Mouse (Mus musculus) forebrain, embryonic 15.5 days (tissue): Measurements from ENCODE around the gene Rora. TPM values are rescaled to one million over a fixed set of nuclear protein-coding genes. Genes with fewer than 3 reads are reported as not detected.
A peak's percentile ranks its signal among the peaks of the same experiment; 100 is the strongest.

Experiments used
- ATAC-seq: fragments of 200-750 bp; cut with Nextera tagmentation; replicated peaks from 2 replicates; pipeline ENCODE4 v1.8.0; 2017; ENCODE audit warnings: mild to moderate bottlenecking, moderate TSS enrichment, moderate library complexity
- H3K27ac ChIP-seq: fragments of 300-500 bp; sonication (generic); replicated peaks from 2 replicates; pipeline ENCODE4 v1.5.1; 2015; ENCODE audit warnings: mild to moderate bottlenecking, inconsistent platforms
- H3K27me3 ChIP-seq: fragments of 300-500 bp; sonication (generic); 2 replicates; pipeline ENCODE4 v1.6.1; 2015; ENCODE audit warnings: inconsistent platforms
- H3K36me3 ChIP-seq: fragments of 300-500 bp; sonication (generic); 2 replicates; pipeline ENCODE4 v1.6.1; 2015; ENCODE audit warnings: mild to moderate bottlenecking, inconsistent platforms
- H3K4me1 ChIP-seq: fragments of 300-500 bp; sonication (generic); 2 replicates; pipeline ENCODE4 v1.6.1; 2015; ENCODE audit warnings: inconsistent platforms
- H3K4me2 ChIP-seq: fragments of 300-500 bp; sonication (generic); replicated peaks from 2 replicates; pipeline ENCODE4 v1.6.1; 2015; ENCODE audit warnings: mild to moderate bottlenecking, inconsistent platforms
- H3K4me3 ChIP-seq: fragments of 300-500 bp; sonication (generic); 2 replicates; pipeline ENCODE4 v1.5.1; 2015; ENCODE audit warnings: mild to moderate bottlenecking, inconsistent platforms
- H3K9ac ChIP-seq: fragments of 300-500 bp; sonication (generic); replicated peaks from 2 replicates; pipeline ENCODE4 v1.6.1; 2015; ENCODE audit warnings: mild to moderate bottlenecking, inconsistent platforms
- H3K9me3 ChIP-seq: fragments of 300-500 bp; sonication (generic); 2 replicates; pipeline ENCODE4 v1.6.1; 2016; ENCODE audit warnings: inconsistent platforms
- WGBS: fragments of 180-500 bp; shearing (Covaris S2); methylation state at CpG from one replicate; pipeline ENCODE4 v1.1.7; 2015; ENCODE audit warnings: mixed read lengths; 5-methylcytosine and 5-hydroxymethylcytosine counted together
- polyA plus RNA-seq: library from polyadenylated mRNA; unstranded; fragments of >200 nt; fragmentation: Nextera tagmentation; extraction: Ambion mirVana; gene quantifications from 2 replicates; pipeline ENCODE4 v1.2.1, GENCODE M21; 2015

Rora gene
- polyA plus RNA-seq, 1 experiment from 2014 or later = 11.8 TPM

DNA sequence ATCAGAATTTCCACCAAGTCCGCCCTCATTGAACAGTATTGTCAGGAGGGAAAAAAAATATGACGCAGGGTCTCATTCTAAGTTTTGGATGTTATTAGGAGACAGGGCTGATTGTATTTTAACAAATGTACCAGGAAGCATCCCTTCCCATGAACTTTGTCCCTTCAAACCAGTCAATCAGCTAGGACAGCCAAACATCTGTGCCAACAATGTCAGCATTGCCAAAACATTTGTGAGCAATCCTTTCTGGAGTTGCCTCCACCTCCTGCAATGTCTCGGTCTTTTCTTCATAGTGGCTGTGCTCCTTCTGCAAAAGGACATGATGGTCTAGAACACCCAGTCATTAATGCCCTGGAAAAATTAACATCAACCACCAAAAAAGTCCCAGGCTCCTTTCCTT lies 678.2 kb downstream of the Rora start:
- H3K36me3 ChIP-seq = no peaks in the 10 kb centered on the region
- H3K27ac ChIP-seq = no peak overlapping the region
- no peaks in the 10 kb centered on the region for H3K27me3 ChIP-seq
- no peaks in the 10 kb centered on the region for H3K9me3 ChIP-seq
- H3K4me1 ChIP-seq = peaks cover 13% of the 10 kb centered on the region
- H3K4me2 ChIP-seq = no peak overlapping the region
- 94% methylated on average over 3 of the region's 3 CpGs for WGBS
- H3K4me3 ChIP-seq = no peak overlapping the region
- no peak overlapping the region for H3K9ac ChIP-seq
- ATAC-seq = no peak

DNA sequence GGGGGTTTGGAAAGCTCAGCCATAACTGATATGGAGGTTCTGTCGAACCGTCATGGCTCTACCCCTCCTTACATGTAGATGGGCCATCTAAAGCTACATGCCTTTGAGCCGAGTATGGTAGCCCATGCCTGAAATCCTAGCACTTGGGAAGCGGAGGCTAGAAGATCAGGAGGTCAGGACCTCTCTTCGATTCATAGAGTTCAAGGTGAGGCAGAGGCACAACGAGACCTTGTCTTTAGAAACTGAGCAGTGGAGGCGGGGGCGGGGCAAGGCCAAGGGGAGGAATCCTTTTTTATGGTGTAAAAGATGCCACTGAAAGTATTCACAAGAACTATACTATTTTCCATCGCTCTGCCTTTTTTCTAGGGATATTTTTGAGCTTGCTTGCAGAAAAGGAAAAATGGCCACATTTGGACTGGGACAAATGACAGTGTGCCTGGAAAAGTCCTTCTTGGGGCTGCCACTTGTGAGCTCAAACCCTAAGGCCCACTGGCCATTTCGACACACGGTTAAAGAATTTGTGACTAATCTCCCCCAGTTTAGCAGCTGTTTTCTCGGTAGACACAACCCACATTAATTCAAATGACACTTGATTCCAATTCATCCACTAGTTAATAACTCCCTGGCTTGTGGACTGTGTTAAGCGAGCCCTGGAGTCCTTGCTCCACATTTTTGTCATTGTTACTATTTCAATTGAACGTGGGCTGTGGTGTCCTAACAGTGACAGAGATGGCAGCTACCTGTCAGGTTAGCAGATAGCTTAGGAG lies 679.4 kb downstream of the Rora start:
- no peak overlapping the region for H3K27ac ChIP-seq
- H3K27me3 ChIP-seq = no peaks in the 10 kb centered on the region
- no peak for ATAC-seq
- H3K36me3 ChIP-seq = no peaks in the 10 kb centered on the region
- 0 out of 2 replicates have a peak, but pooled peaks cover 8% of the 10 kb centered on the region for H3K4me1 ChIP-seq
- H3K9ac ChIP-seq = no peak overlapping the region
- no peak overlapping the region for H3K4me3 ChIP-seq
- WGBS = 82% methylated on average over 14 of the region's 14 CpGs
- no peaks in the 10 kb centered on the region for H3K9me3 ChIP-seq
- no peak overlapping the region for H3K4me2 ChIP-seq

DNA sequence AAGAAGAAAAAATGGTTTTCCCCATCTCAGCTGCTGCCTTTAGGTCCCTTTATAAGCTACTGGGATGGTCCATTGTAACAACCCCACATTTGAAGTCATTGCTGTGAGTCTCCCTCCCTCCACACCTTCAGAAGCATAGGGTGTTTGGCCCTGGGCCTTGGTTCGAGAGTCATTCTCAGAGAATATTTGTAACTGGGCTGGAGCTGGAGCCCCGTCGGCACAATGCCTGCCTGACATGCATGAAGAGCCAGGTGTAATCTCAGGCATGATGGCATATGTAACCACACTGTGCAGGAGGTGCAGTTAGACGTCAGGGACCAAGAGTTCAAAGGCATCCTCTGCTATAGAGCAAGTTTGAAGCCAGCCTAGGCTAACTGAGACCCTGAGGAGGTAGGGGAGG lies 680.1 kb downstream of the Rora start:
- H3K4me3 ChIP-seq = no peak overlapping the region
- no peak for ATAC-seq
- WGBS = 65% methylated on average over 4 of the region's 4 CpGs
- H3K27me3 ChIP-seq = no peaks in the 10 kb centered on the region
- no peaks in the 10 kb centered on the region for H3K36me3 ChIP-seq
- no peaks in the 10 kb centered on the region for H3K9me3 ChIP-seq
- H3K27ac ChIP-seq = no peak overlapping the region
- H3K4me1 ChIP-seq = 0 out of 2 replicates have a peak, but pooled peaks cover 8% of the 10 kb centered on the region
- no peak overlapping the region for H3K4me2 ChIP-seq
- H3K9ac ChIP-seq = no peak overlapping the region

DNA sequence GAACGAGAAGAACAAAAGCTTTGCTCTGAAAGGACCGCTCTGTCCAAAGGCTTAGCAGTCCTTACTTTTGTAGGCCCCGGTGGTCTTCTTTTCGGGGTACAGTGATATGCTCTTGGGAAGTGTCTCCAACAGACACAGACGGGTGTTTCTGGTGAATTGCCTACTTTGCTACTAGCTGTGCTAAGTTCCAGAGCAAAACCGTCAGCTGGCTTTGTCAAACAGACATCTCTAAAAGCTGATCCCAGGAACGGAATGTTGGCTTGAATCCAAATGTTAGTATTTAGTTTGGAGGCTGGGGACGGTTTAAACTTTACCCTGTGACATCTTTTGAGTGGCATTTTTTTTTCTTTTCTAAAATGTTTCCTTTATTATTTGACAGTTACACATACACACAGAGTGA lies 680.5 kb downstream of the Rora start:
- H3K36me3 ChIP-seq = no peaks in the 10 kb centered on the region
- 19% methylated on average over 8 of the region's 8 CpGs for WGBS
- no peak overlapping the region for H3K9ac ChIP-seq
- H3K4me1 ChIP-seq = 0 out of 2 replicates have a peak, but pooled peaks cover 8% of the 10 kb centered on the region
- no peaks in the 10 kb centered on the region for H3K9me3 ChIP-seq
- ATAC-seq = no peak
- H3K4me2 ChIP-seq = no peak overlapping the region
- no peak overlapping the region for H3K27ac ChIP-seq
- no peaks in the 10 kb centered on the region for H3K27me3 ChIP-seq
- no peak overlapping the region for H3K4me3 ChIP-seq

DNA sequence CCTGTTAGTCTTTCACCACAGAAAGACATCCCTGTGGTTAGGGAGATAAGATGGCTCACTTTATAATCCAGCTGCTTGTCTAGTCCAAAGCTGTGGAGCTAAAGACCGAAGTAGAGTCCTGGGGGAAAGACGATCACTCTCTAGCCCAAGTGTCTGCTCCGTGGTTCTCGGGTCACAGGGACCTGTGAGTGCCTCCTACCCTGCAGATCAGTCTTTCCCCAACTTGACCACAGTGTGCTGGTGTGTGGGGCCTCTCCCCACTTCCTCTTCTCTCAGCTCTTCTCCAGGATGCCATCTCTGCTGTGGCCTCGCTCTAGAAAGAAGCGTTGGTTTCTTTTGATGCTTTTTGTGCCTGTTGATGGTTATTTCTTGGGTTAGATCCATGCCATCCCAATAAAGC lies 682.5 kb downstream of the Rora start:
- H3K4me3 ChIP-seq = no peak overlapping the region
- ATAC-seq = no peak
- H3K27ac ChIP-seq = no peak overlapping the region
- no peaks in the 10 kb centered on the region for H3K27me3 ChIP-seq
- no peaks in the 10 kb centered on the region for H3K9me3 ChIP-seq
- no peaks in the 10 kb centered on the region for H3K36me3 ChIP-seq
- H3K4me2 ChIP-seq = no peak overlapping the region
- H3K4me1 ChIP-seq = 0 out of 2 replicates have a peak, but pooled peaks cover 8% of the 10 kb centered on the region
- no peak overlapping the region for H3K9ac ChIP-seq
- whole genome bisulfite sequencing = 92% methylated on average over 6 of the region's 6 CpGs

DNA sequence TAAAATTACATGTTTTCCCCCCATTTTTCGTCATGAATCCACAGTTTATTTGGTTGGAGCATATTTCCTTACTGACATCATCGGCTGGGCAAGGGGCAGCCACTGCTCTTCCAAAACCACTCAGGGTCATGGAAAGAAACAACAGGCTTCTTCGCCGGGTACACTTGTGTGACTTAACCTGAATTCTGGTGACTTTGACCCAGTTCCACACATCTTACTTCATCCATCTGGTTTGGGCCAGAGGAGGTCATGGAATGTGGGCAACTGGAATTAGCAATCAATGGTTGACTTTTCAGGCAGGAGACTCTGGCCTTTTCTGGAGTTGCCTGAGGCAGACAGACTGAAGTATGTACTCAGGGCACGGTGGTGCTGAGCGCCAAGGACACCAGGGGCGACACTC lies 685.6 kb downstream of the Rora start:
- 0 out of 2 replicates have a peak, but pooled peaks cover under 1% of the 10 kb centered on the region for H3K4me1 ChIP-seq
- H3K27ac ChIP-seq = no peak overlapping the region
- H3K9ac ChIP-seq = no peak overlapping the region
- H3K27me3 ChIP-seq = no peaks in the 10 kb centered on the region
- H3K36me3 ChIP-seq = no peaks in the 10 kb centered on the region
- no peaks in the 10 kb centered on the region for H3K9me3 ChIP-seq
- no peak overlapping the region for H3K4me3 ChIP-seq
- no peak for ATAC-seq
- 90% methylated on average over 7 of the region's 7 CpGs for WGBS
- H3K4me2 ChIP-seq = no peak overlapping the region

DNA sequence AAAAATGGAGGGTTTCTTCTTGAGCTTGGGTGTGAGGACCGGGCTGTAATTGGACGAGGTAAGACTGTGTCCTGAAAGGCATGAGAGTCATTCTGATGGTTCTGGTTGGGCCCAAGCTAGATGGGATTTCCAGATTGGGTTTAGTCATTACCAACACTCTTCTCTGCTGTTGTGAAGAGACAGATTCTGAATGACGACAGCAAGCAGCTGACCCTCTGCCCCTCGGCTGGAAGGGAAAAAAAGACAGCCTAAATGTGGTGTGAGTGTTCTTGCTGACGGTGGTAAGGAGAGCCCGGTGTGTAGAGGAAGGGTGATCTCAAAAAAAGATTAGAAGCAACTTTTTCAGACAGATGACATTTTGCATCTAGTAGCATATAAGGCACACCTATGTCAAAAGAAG lies 686.2 kb downstream of the Rora start:
- ATAC-seq = no peak
- Histone ChIP-seq H3K27ac (no peak overlapping the region), H3K27me3 (no peaks in the 10 kb centered on the region), H3K4me1 (no peaks in the 10 kb centered on the region), H3K9ac (no peak overlapping the region), H3K4me3 (no peak overlapping the region), H3K9me3 (no peaks in the 10 kb centered on the region), H3K4me2 (no peak overlapping the region), H3K36me3 (no peaks in the 10 kb centered on the region)
- WGBS = 91% methylated on average over 6 of the region's 6 CpGs

DNA sequence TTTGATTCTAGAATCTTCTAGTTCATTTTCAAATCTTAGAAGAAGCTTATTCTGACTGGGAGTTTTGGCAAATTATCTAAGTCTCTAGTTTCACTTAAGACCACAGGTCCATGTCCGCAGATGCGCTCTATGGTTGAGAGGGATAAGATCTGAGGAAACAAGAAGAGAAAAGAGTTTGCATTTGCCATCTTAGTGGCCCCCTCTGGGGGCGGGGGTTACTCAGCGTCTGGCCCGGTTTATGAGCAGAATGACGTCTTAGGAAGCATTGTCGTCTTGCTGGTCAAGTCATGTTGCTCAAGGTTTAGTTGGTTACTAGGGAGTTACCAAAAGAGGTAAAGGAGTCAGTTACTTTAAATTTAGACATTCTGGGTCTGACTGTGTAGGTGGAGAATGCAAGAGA lies 686.8 kb downstream of the Rora start:
- Histone ChIP-seq H3K27me3 (no peaks in the 10 kb centered on the region), H3K36me3 (no peaks in the 10 kb centered on the region), H3K9me3 (no peaks in the 10 kb centered on the region), H3K4me1 (no peaks in the 10 kb centered on the region), H3K9ac (no peak overlapping the region), H3K4me2 (no peak overlapping the region), H3K4me3 (no peak overlapping the region), H3K27ac (no peak overlapping the region)
- WGBS = 92% methylated on average over 7 of the region's 7 CpGs
- ATAC-seq = no peak

DNA sequence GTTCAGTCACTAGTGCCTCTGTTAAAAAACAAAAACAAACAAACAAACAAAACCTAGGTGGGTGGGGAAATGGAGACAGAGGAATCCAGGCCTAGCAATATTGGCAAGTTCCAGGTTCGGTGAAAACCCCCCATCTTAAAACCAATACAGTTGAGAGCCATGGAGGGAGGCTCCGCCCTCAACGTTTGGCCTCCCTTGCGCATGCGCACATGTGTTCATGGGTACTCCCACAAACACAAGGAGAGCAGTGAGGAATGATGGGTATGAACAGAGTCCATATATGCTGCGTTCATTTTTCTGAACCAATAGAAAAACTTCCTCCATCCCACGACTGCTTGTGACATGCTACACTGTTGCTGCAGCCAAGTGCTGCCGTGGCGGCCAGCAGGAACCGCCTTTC lies 690.3 kb downstream of the Rora start:
- ATAC-seq = no peak
- Histone ChIP-seq H3K36me3 (no peaks in the 10 kb centered on the region), H3K27me3 (no peaks in the 10 kb centered on the region), H3K4me2 (no peak overlapping the region), H3K4me1 (no peaks in the 10 kb centered on the region), H3K9ac (no peak overlapping the region), H3K4me3 (no peak overlapping the region), H3K9me3 (no peaks in the 10 kb centered on the region), H3K27ac (no peak overlapping the region)
- 87% methylated on average over 10 of the region's 10 CpGs for WGBS

DNA sequence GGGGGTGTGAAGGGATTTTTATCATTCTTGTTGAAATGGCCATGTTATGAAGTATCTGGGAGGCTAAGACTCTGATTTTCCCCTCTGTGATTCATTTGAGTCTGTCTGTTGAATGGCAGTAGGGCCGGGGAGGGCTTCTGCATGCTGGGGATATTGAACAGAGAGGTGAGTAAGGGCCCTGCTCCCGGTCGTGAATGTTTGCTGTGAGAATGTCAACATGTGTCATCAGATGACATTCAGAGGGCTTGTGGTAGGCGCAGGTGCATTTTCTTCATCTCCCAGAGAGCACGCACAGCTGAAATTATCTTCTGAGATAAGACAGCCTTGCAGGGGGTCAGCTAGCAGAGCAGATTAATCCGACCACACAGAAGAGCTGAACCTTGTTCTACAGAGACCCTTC lies 692.0 kb downstream of the Rora start:
- no peak overlapping the region for H3K4me2 ChIP-seq
- no peak for ATAC-seq
- 71% methylated on average over 6 of the region's 6 CpGs for WGBS
- H3K9ac ChIP-seq = no peak overlapping the region
- no peaks in the 10 kb centered on the region for H3K9me3 ChIP-seq
- H3K27ac ChIP-seq = no peak overlapping the region
- no peaks in the 10 kb centered on the region for H3K4me1 ChIP-seq
- H3K36me3 ChIP-seq = no peaks in the 10 kb centered on the region
- no peak overlapping the region for H3K4me3 ChIP-seq
- no peaks in the 10 kb centered on the region for H3K27me3 ChIP-seq

DNA sequence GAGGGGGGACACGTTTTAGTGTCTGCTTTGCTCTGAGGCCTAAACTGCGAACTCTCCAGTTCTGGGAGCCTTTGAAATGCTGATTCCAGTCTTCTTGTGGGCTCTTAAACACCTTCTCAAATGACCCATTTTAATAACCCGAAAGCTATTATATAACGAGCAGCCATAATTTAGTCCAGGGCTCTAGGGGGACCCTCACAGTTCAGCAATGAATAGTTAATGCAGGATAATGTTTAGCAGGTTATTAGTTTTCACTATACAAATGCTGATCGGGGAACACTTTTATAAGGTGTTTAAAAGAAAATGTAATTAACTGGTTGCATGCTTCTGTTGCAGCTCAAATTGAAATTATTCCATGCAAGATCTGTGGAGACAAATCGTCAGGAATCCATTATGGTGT lies 694.2 kb downstream of the Rora start:
- Histone ChIP-seq H3K4me3 (no peak overlapping the region), H3K27me3 (no peaks in the 10 kb centered on the region), H3K36me3 (no peaks in the 10 kb centered on the region), H3K9ac (no peak overlapping the region), H3K4me2 (no peak overlapping the region), H3K27ac (no peak overlapping the region), H3K4me1 (no peaks in the 10 kb centered on the region), H3K9me3 (no peaks in the 10 kb centered on the region)
- WGBS = 30% methylated on average over 6 of the region's 6 CpGs
- no peak for ATAC-seq

DNA sequence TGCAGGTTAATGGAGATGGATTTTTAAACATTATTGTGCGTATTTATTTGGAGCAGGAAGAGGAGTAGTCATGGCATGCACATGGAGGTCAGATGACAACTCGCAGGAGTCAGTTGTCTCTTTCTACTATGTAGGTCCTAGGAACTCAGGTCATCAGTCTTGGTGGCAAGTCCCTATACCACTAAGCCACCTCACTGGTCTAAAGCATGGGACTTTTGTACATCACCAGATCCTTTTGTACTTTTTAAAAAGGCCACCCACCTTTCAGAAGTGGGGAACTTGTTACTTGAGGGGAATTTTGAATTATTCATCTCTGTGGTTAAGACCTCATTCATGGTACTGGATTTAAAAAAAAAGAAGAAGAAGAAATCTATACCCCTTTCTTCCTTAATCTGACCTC lies 696.0 kb downstream of the Rora start:
- H3K4me1 ChIP-seq = peaks cover 10% of the 10 kb centered on the region; the same call in 1 of the 2 replicates
- H3K4me2 ChIP-seq = no peak overlapping the region
- no peak for ATAC-seq
- H3K4me3 ChIP-seq = no peak overlapping the region
- no peak overlapping the region for H3K27ac ChIP-seq
- 87% methylated on average over 2 of the region's 2 CpGs for WGBS
- no peaks in the 10 kb centered on the region for H3K9me3 ChIP-seq
- H3K36me3 ChIP-seq = no peaks in the 10 kb centered on the region
- no peaks in the 10 kb centered on the region for H3K27me3 ChIP-seq
- no peak overlapping the region for H3K9ac ChIP-seq

DNA sequence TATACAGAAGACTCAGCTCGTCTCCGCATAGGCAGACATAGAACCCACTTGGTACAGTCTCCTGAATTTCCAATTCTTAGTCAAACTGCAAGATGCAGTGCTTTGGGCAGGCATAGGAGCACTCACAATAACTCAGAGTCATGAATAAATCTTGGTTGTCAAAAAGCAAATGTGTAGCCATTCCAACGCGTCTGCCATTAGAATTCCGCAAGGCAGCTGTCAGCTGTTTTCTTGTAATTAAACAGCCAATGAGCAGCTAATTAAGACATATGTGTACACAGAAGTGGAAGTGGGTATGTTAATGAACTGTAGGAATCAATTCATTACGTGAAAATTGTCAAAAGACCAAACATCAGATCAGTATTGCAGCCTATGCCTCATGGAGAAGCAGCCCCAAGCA lies 700.6 kb downstream of the Rora start:
- Histone ChIP-seq H3K4me2 (no peak overlapping the region), H3K27ac (no peak overlapping the region), H3K4me3 (no peak overlapping the region), H3K9me3 (no peaks in the 10 kb centered on the region), H3K9ac (no peak overlapping the region), H3K4me1 (peaks cover 22% of the 10 kb centered on the region), H3K36me3 (no peaks in the 10 kb centered on the region), H3K27me3 (no peaks in the 10 kb centered on the region)
- ATAC-seq = peak; percentile 69
- WGBS = 38% methylated on average over 6 of the region's 6 CpGs
